Mouse (Mus musculus) CH12.LX (cell line): ENCODE results near the gene Gm44502. TPM values are rescaled to one million over a fixed set of nuclear protein-coding genes. Genes with fewer than 3 reads are reported as not detected.

Experiments
- DNase-seq: peaks from one replicate; pipeline ENCODE4 v3.0.0-alpha.2; 2013; ENCODE audit errors: extremely low read depth
- H3K27ac ChIP-seq: 2 replicates; pipeline ENCODE4 v1.5.1; 2012; ENCODE audit warnings: low read depth, mild to moderate bottlenecking, control low read depth, moderate library complexity; ENCODE audit not compliant: insufficient read depth
- H3K27me3 ChIP-seq: replicated peaks from 2 replicates; pipeline ENCODE3; 2012; ENCODE audit warnings: inconsistent platforms
- H3K36me3 ChIP-seq, 2 experiments: replicated peaks in 1 of 2; 2 replicates each; pipeline versions ENCODE3 to v1.6.1; 2012; ENCODE audit warnings: inconsistent platforms in 1 of 2, low read length in 1 of 2, mild to moderate bottlenecking in 1 of 2, mixed read lengths in 1 of 2, moderate library complexity in 1 of 2; ENCODE audit not compliant: control insufficient read depth in 1 of 2, insufficient read depth in 1 of 2
- H3K4me1 ChIP-seq, 2 experiments: 2 replicates each; pipeline ENCODE4 v1.6.1; 2012; ENCODE audit warnings: inconsistent platforms in 1 of 2, moderate library complexity in 1 of 2; ENCODE audit not compliant: insufficient read depth in 2 of 2, control insufficient read depth in 1 of 2
- H3K4me2 ChIP-seq: 2 replicates; pipeline ENCODE4 v1.6.1; 2012; ENCODE audit warnings: low read depth, mild to moderate bottlenecking, control low read depth; ENCODE audit not compliant: poor library complexity, insufficient read depth, severe bottlenecking
- H3K4me3 ChIP-seq, 3 experiments: fragments of 150-350 bp in 1 of 3; sonication (generic) in 1 of 3; replicated peaks in 1 of 3; 2 replicates each; pipeline versions ENCODE3 to v1.5.1; 2011 to 2012; ENCODE audit warnings: low read depth in 2 of 3, low read length in 2 of 3, mild to moderate bottlenecking in 2 of 3, moderate library complexity in 2 of 3, control low read depth in 1 of 3, improper control_type of control experiment in 1 of 3, inconsistent platforms in 1 of 3, mixed read lengths in 1 of 3; ENCODE audit not compliant: poor library complexity in 1 of 3
- H3K79me2 ChIP-seq: replicated peaks from 2 replicates; pipeline ENCODE4 v1.6.1; 2012; ENCODE audit warnings: mild to moderate bottlenecking, moderate library complexity; ENCODE audit not compliant: control insufficient read depth, poor library complexity, insufficient read depth, severe bottlenecking; ENCODE audit errors: extremely low read depth
- H3K9ac ChIP-seq: 2 replicates; pipeline ENCODE4 v1.6.1; 2012; ENCODE audit warnings: low read depth, mild to moderate bottlenecking, control low read depth, moderate library complexity; ENCODE audit not compliant: insufficient read depth
- H3K9me3 ChIP-seq: replicated peaks from 2 replicates; pipeline ENCODE3; 2012; ENCODE audit warnings: low read length, inconsistent platforms, mixed read lengths
- ELF1 ChIP-seq: IDR thresholded peaks from 2 replicates; pipeline ENCODE4 v1.6.1; 2014; ENCODE audit warnings: low read depth, mild to moderate bottlenecking, inconsistent platforms, low read length, improper control_type of control experiment
- GABPA ChIP-seq: IDR thresholded peaks from 2 replicates; pipeline ENCODE4 v1.6.1; 2012; ENCODE audit warnings: low read depth, low read length, improper control_type of control experiment, inconsistent platforms; ENCODE audit not compliant: insufficient replicate concordance
- JUN ChIP-seq: IDR thresholded peaks from 2 replicates; pipeline ENCODE4 v1.6.1; 2011; ENCODE audit warnings: low read depth, mild to moderate bottlenecking, low read length, improper control_type of control experiment, moderate library complexity; ENCODE audit not compliant: insufficient read depth
- JUND ChIP-seq: conservative IDR thresholded peaks from 2 replicates; pipeline ENCODE4 v1.6.1; 2011; ENCODE audit warnings: low read depth, low read length, improper control_type of control experiment
- MAZ ChIP-seq: IDR thresholded peaks from 2 replicates; pipeline ENCODE4 v1.6.1; 2012; ENCODE audit warnings: low read depth, mild to moderate bottlenecking, inconsistent platforms, low read length, improper control_type of control experiment, moderate library complexity
- MXI1 ChIP-seq: IDR thresholded peaks from 2 replicates; pipeline ENCODE4 v1.6.1; 2011; ENCODE audit warnings: mild to moderate bottlenecking, low read depth, low read length, improper control_type of control experiment
- MYC ChIP-seq: IDR thresholded peaks from 2 replicates; pipeline ENCODE4 v1.6.1; 2011; ENCODE audit warnings: low read depth, mild to moderate bottlenecking, improper control_type of control experiment, low read length
- PAX5 ChIP-seq: IDR thresholded peaks from 2 replicates; pipeline ENCODE4 v1.6.1; 2012; ENCODE audit warnings: low read length, inconsistent platforms, mixed read lengths
- POLR2A ChIP-seq: IDR thresholded peaks from 2 replicates; pipeline ENCODE4 v1.6.1; 2011; ENCODE audit warnings: low read depth, mild to moderate bottlenecking, improper control_type of control experiment, low read length
- POLR2AphosphoS2 ChIP-seq: IDR thresholded peaks from 2 replicates; pipeline ENCODE4 v1.6.1; 2011; ENCODE audit warnings: low read depth, low read length, improper control_type of control experiment
- RAD21 ChIP-seq: IDR thresholded peaks from 2 replicates; pipeline ENCODE4 v1.6.1; 2011; ENCODE audit warnings: low read depth, mild to moderate bottlenecking, low read length, improper control_type of control experiment, moderate library complexity
- RCOR1 ChIP-seq: conservative IDR thresholded peaks from 2 replicates; pipeline ENCODE4 v1.6.1; 2012; ENCODE audit warnings: low read depth, mild to moderate bottlenecking, inconsistent platforms, low read length, improper control_type of control experiment
- TBP ChIP-seq: conservative IDR thresholded peaks from 2 replicates; pipeline ENCODE4 v1.6.1; 2011; ENCODE audit warnings: low read depth, low read length, improper control_type of control experiment
- UBTF ChIP-seq: IDR thresholded peaks from 2 replicates; pipeline ENCODE4 v1.6.1; 2012; ENCODE audit warnings: low read depth, mild to moderate bottlenecking, inconsistent platforms, low read length, improper control_type of control experiment, moderate library complexity
- USF2 ChIP-seq: conservative IDR thresholded peaks from 2 replicates; pipeline ENCODE4 v1.6.1; 2011; ENCODE audit warnings: low read depth, low read length, improper control_type of control experiment
- ZC3H11A ChIP-seq: IDR thresholded peaks from 2 replicates; pipeline ENCODE4 v1.6.1; 2012; ENCODE audit warnings: low read depth, mild to moderate bottlenecking, inconsistent platforms, low read length, improper control_type of control experiment
- ZKSCAN1 ChIP-seq: IDR thresholded peaks from 2 replicates; pipeline ENCODE4 v1.6.1; 2012; ENCODE audit warnings: low read depth, inconsistent platforms, low read length, improper control_type of control experiment, borderline replicate concordance
- ZMIZ1 ChIP-seq: IDR thresholded peaks from 2 replicates; pipeline ENCODE4 v1.6.1; 2012; ENCODE audit warnings: low read depth, mild to moderate bottlenecking, inconsistent platforms, low read length, improper control_type of control experiment
- ZNF384 ChIP-seq: IDR thresholded peaks from 2 replicates; pipeline ENCODE4 v1.6.1; 2012; ENCODE audit warnings: low read depth, low read length, improper control_type of control experiment, inconsistent platforms
- dilution Hi-C: fragments of 300-500 bp; cut with MboI; formaldehyde crosslinking; loops from 2 replicates; pipeline ENCODE4 v1.14.3; 2020; ENCODE audit warnings: low sequenced_read_pairs; ENCODE audit not compliant: extremely low pct_unique_long_range_greater_than_20kb, extremely low pct_ligation_motif_present
- in situ Hi-C: fragments of 300-500 bp; cut with MboI; formaldehyde crosslinking; loops from 3 replicates; pipeline ENCODE4 v1.14.3; 2019; ENCODE audit warnings: low sequenced_read_pairs, low pct_ligation_motif_present, low pct_unique_long_range_greater_than_20kb, mixed read lengths
- polyA plus RNA-seq: library from polyadenylated mRNA; unstranded; fragments of >175 nt; gene quantifications from 2 replicates; pipeline ENCODE4 v1.2.1, GENCODE M21; 2012; ENCODE audit warnings: low read depth; ENCODE audit not compliant: insufficient read length
- total RNA-seq, 2 experiments: library from RNA; depleted of rRNA; stranded (reverse); fragments of 300-350 nt in 1 of 2; fragments of >200 nt in 1 of 2; gene quantifications; 2 replicates each; pipeline ENCODE4 v1.2.3; 2012 to 2014

The Gm44502 gene
- total and polyA plus RNA-seq, 3 experiments = 0.13 to 0.15 TPM; not detected in 1

GRCm38 (mm10) chr15:89406691-89407090, 22.8 kb downstream of the Gm44502 start:
- no peaks in the 10 kb centered on the region for H3K4me1 ChIP-seq
- no peak overlapping the region for H3K4me2 ChIP-seq
- dilution Hi-C loops = no loop called here
- peaks cover 15% of the 10 kb centered on the region for H3K9me3 ChIP-seq
- H3K36me3 ChIP-seq = no peaks in the 10 kb centered on the region
- peaks cover 3% of the 10 kb centered on the region for H3K27me3 ChIP-seq
- in situ Hi-C loops = no loop called here
- DNase-seq = no peak
- H3K9ac ChIP-seq = no peak overlapping the region
- TF ChIP-seq ZMIZ1 (no peak), ZKSCAN1 (no peak), MXI1 (no peak), ZC3H11A (no peak), RCOR1 (no peak), RAD21 (no peak), POLR2AphosphoS2 (no peak), POLR2A (no peak), PAX5 (no peak)
- TF ChIP-seq, all 38 proteins: peak for 0
- Histone ChIP-seq H3K4me3 (no peak overlapping the region), H3K27ac (no peak overlapping the region), H3K79me2 (no peaks in the 10 kb centered on the region)

- Histone ChIP-seq H3K4me3 (no peak overlapping the region), H3K27ac (no peak overlapping the region), H3K27me3 (peaks cover 7% of the 10 kb centered on the region), H3K79me2 (no peaks in the 10 kb centered on the region), H3K36me3 (no peaks in the 10 kb centered on the region), H3K4me1 (no peaks in the 10 kb centered on the region)
- in situ Hi-C loops (no loop called here), dilution Hi-C loops (no loop called here)
- DNase-seq = no peak
- TF ChIP-seq ELF1 = no peak
- TF ChIP-seq, all 38 proteins: peak for 0
- Histone ChIP-seq H3K4me2 (no peak overlapping the region), H3K9ac (no peak overlapping the region), H3K9me3 (peaks cover 13% of the 10 kb centered on the region)
Observed at GRCm38 (mm10) chr15:89404831-89405623, 24.5 kb downstream of the Gm44502 start.

- dilution Hi-C loops (no loop called here), in situ Hi-C loops (no loop called here)
- H3K9me3 ChIP-seq = peaks cover 5% of the 10 kb centered on the region
- no peak overlapping the region for H3K9ac ChIP-seq
- H3K79me2 ChIP-seq = no peaks in the 10 kb centered on the region
- H3K4me3 ChIP-seq = no peak overlapping the region
- H3K27ac ChIP-seq = no peak overlapping the region
- H3K4me2 ChIP-seq = no peak overlapping the region
- no peak for TF ChIP-seq USF2
- TF ChIP-seq MAZ = no peak
- no peak for TF ChIP-seq MXI1
- no peak for TF ChIP-seq GABPA
- no peak for TF ChIP-seq TBP
- TF ChIP-seq ZNF384 = no peak
- TF ChIP-seq JUND = no peak
- no peak for TF ChIP-seq ZKSCAN1
- no peak for TF ChIP-seq PAX5
- TF ChIP-seq JUN = no peak
- TF ChIP-seq RCOR1 = no peak
- TF ChIP-seq UBTF = no peak
- TF ChIP-seq ELF1 = no peak
- no peak for TF ChIP-seq MYC
- no peak for TF ChIP-seq POLR2AphosphoS2
- H3K4me1 ChIP-seq = no peaks in the 10 kb centered on the region
- no peaks in the 10 kb centered on the region for H3K36me3 ChIP-seq
- peak; percentile 4 for DNase-seq
- H3K27me3 ChIP-seq = peaks cover 14% of the 10 kb centered on the region
Observed at GRCm38 (mm10) chr15:89402471-89402870, 27.0 kb downstream of the Gm44502 start.
